Mouse (Mus musculus) heart, postnatal 0 days (tissue): Measurements from ENCODE around the gene Socs4. TPM values are rescaled to one million over a fixed set of nuclear protein-coding genes. Genes with fewer than 3 reads are reported as not detected.
A peak's percentile ranks its signal among the peaks of the same experiment; 100 is the strongest.

Source experiments
- ATAC-seq: fragments of 200-750 bp; cut with Nextera tagmentation; 2 replicates; pipeline ENCODE4 v1.8.0; 2017; ENCODE audit warnings: low read depth, moderate number of reproducible peaks, moderate library complexity; ENCODE audit not compliant: insufficient read depth
- DNase-seq: peaks from one replicate; pipeline ENCODE4 v3.0.0-alpha.2; 2016; ENCODE audit warnings: low spot score
- H3K27ac ChIP-seq: fragments of 300-500 bp; sonication (generic); 2 replicates; pipeline ENCODE4 v1.5.1; 2014; ENCODE audit warnings: low read depth, mild to moderate bottlenecking
- H3K27me3 ChIP-seq: fragments of 300-500 bp; sonication (generic); 2 replicates; pipeline ENCODE4 v1.6.1; 2014; ENCODE audit warnings: low read length, mixed read lengths; ENCODE audit not compliant: control insufficient read depth, insufficient read depth
- H3K36me3 ChIP-seq: fragments of 300-500 bp; sonication (generic); replicated peaks from 2 replicates; pipeline ENCODE4 v1.6.1; 2014; ENCODE audit warnings: low read length, mixed read lengths; ENCODE audit not compliant: control insufficient read depth, insufficient read depth
- H3K4me1 ChIP-seq: fragments of 300-500 bp; sonication (generic); 2 replicates; pipeline ENCODE4 v1.6.1; 2014; ENCODE audit warnings: antibody characterized with exemption; ENCODE audit not compliant: control insufficient read depth, insufficient read depth
- H3K4me2 ChIP-seq: fragments of 300-500 bp; sonication (generic); 2 replicates; pipeline ENCODE4 v1.6.1; 2014; ENCODE audit warnings: low read depth, mild to moderate bottlenecking, low read length, moderate library complexity
- H3K4me3 ChIP-seq: fragments of 300-500 bp; sonication (generic); 2 replicates; pipeline ENCODE4 v1.5.1; 2014; ENCODE audit warnings: low read depth, low read length
- H3K9ac ChIP-seq: fragments of 300-500 bp; sonication (generic); replicated peaks from 2 replicates; pipeline ENCODE4 v1.6.1; 2014; ENCODE audit warnings: low read depth, low read length, mixed read lengths
- H3K9me3 ChIP-seq: fragments of 300-500 bp; sonication (generic); replicated peaks from 2 replicates; pipeline ENCODE4 v1.6.1; 2016; ENCODE audit warnings: low read length; ENCODE audit not compliant: control insufficient read depth
- CTCF ChIP-seq: IDR thresholded peaks from 2 replicates; pipeline ENCODE4 v1.5.1; 2016; ENCODE audit warnings: antibody characterized with exemption, control low read depth, low read depth
- EP300 ChIP-seq: IDR thresholded peaks from 2 replicates; pipeline ENCODE4 v1.6.1; 2016; ENCODE audit warnings: antibody characterized with exemption, low read depth
- WGBS: fragments of 180-500 bp; shearing (Covaris S2); extraction: QIAGEN DNeasy Blood & Tissue Kit; methylation state at CpG from one replicate; pipeline ENCODE4 v1.1.7; 2014; 5-methylcytosine and 5-hydroxymethylcytosine counted together
- polyA plus RNA-seq: library from polyadenylated mRNA; unstranded; fragments of >200 nt; fragmentation: Nextera tagmentation; extraction: Ambion mirVana; gene quantifications from 2 replicates; pipeline ENCODE4 v1.2.1, GENCODE M21; 2015
- total RNA-seq: library from RNA; depleted of rRNA; stranded (reverse); fragments of >200 nt; gene quantifications from 2 replicates; pipeline ENCODE4 v1.2.3, GENCODE M21; 2014; ENCODE audit warnings: low replicate concordance

Gene Socs4
- total and polyA plus RNA-seq, 2 experiments from 2014 or later: 1.9 to 3.3 TPM

GRCm38 (mm10) chr14:47276036-47276603 is 611 bp upstream of the Socs4 start:
- DNase-seq: peak; percentile 7
- Histone ChIP-seq H3K4me3 (peak overlapping the region; percentile 88), H3K9me3 (no peaks in the 10 kb centered on the region), H3K27ac (peak overlapping the region; percentile 94), H3K4me1 (peaks cover 10% of the 10 kb centered on the region; the same call in 1 of the 2 replicates), H3K36me3 (peaks cover 12% of the 10 kb centered on the region), H3K4me2 (peak overlapping the region; percentile 99), H3K27me3 (no peaks in the 10 kb centered on the region), H3K9ac (peak overlapping the region; percentile 80)
- ATAC-seq: no peak
- WGBS: 2% methylated on average over 22 of the region's 22 CpGs
- TF ChIP-seq CTCF (no peak), EP300 (no peak)

GRCm38 (mm10) chr14:47279058-47279457 is 2.3 kb downstream of the Socs4 start:
- DNase-seq: no peak
- no peaks in the 10 kb centered on the region; the same call in 1 of the 2 replicates for H3K36me3 ChIP-seq
- H3K4me2 ChIP-seq: no peak overlapping the region
- H3K4me3 ChIP-seq: no peak overlapping the region
- no peak overlapping the region for H3K9ac ChIP-seq
- no peaks in the 10 kb centered on the region for H3K9me3 ChIP-seq
- H3K27ac ChIP-seq: no peak overlapping the region
- no peak for ATAC-seq
- H3K27me3 ChIP-seq: no peaks in the 10 kb centered on the region
- TF ChIP-seq EP300 (no peak), CTCF (no peak)
- H3K4me1 ChIP-seq: peaks cover 10% of the 10 kb centered on the region; the same call in 1 of the 2 replicates
- 81% methylated on average over 2 of the region's 2 CpGs for WGBS

GRCm38 (mm10) chr14:47281535-47281934 is 4.8 kb downstream of the Socs4 start:
- H3K4me3 ChIP-seq: no peak overlapping the region
- no peak overlapping the region for H3K9ac ChIP-seq
- TF ChIP-seq CTCF (no peak), EP300 (no peak)
- no peaks in the 10 kb centered on the region for H3K27me3 ChIP-seq
- DNase-seq (no peak), ATAC-seq (no peak)
- H3K4me1 ChIP-seq: peaks cover 10% of the 10 kb centered on the region; the same call in 1 of the 2 replicates
- H3K4me2 ChIP-seq: no peak overlapping the region
- 89% methylated on average over 4 of the region's 4 CpGs for WGBS
- no peaks in the 10 kb centered on the region for H3K9me3 ChIP-seq
- H3K27ac ChIP-seq: no peak overlapping the region
- H3K36me3 ChIP-seq: no peaks in the 10 kb centered on the region

GRCm38 (mm10) chr14:47283568-47283967 is 6.8 kb downstream of the Socs4 start:
- TF ChIP-seq EP300 (no peak), CTCF (no peak)
- no peak overlapping the region for H3K27ac ChIP-seq
- no peaks in the 10 kb centered on the region for H3K9me3 ChIP-seq
- H3K4me2 ChIP-seq: no peak overlapping the region
- H3K4me3 ChIP-seq: no peak overlapping the region
- H3K4me1 ChIP-seq: no peaks in the 10 kb centered on the region; the same call in 1 of the 2 replicates
- ATAC-seq (no peak), DNase-seq (peak; percentile 17)
- H3K9ac ChIP-seq: no peak overlapping the region
- H3K27me3 ChIP-seq: no peaks in the 10 kb centered on the region
- 54% methylated on average over 7 of the region's 7 CpGs for WGBS
- no peaks in the 10 kb centered on the region for H3K36me3 ChIP-seq

DNA sequence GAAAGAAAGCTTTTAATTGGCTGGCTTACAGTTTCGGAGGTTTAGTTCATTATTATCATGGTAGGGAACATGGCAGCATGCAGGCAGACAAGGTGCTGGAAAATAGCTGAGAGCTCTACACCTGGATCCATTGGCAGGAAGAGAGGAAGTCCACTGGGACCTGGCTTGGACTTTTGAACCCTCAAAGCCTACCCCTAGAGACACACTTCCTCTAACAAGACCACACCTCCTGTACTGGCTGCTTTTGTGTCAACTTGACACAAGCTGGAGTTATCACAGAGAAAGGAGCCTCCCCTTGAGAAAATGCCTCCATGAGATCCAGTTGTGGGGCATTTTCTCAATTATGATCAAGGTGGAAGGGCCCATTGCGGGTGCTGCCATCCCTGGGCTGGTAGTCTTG is 8.5 kb downstream of the Socs4 start:
- no peak overlapping the region for H3K9ac ChIP-seq
- H3K36me3 ChIP-seq: peaks cover 8% of the 10 kb centered on the region
- WGBS: 97% methylated on average over 2 of the region's 2 CpGs
- ATAC-seq: no peak
- H3K4me2 ChIP-seq: no peak overlapping the region
- no peaks in the 10 kb centered on the region for H3K27me3 ChIP-seq
- H3K4me1 ChIP-seq: no peaks in the 10 kb centered on the region; the same call in 1 of the 2 replicates
- H3K4me3 ChIP-seq: no peak overlapping the region
- H3K9me3 ChIP-seq: no peaks in the 10 kb centered on the region
- DNase-seq: no peak
- no peak for TF ChIP-seq EP300
- no peak for TF ChIP-seq CTCF
- no peak overlapping the region for H3K27ac ChIP-seq

- Histone ChIP-seq H3K9me3 (no peaks in the 10 kb centered on the region), H3K27ac (no peak overlapping the region), H3K4me3 (no peak overlapping the region), H3K27me3 (no peaks in the 10 kb centered on the region), H3K36me3 (peaks cover 13% of the 10 kb centered on the region), H3K4me2 (no peak overlapping the region), H3K9ac (no peak overlapping the region), H3K4me1 (no peaks in the 10 kb centered on the region; the same call in 1 of the 2 replicates)
- TF ChIP-seq CTCF (no peak), EP300 (no peak)
- no peak for DNase-seq
- WGBS: 82% methylated on average over 1 of the region's 1 CpGs
- ATAC-seq: no peak
These were observed 9.5 kb downstream of the Socs4 start for GRCm38 (mm10) chr14:47286215-47286614.
